Mouse (Mus musculus) bone marrow macrophage, adult 2 months (primary cell): ENCODE results near the gene Ccdc47.

Source experiments
- CTCF ChIP-seq: IDR thresholded peaks from 2 replicates; pipeline ENCODE4 v1.5.1; 2012; ENCODE audit warnings: low read depth, mild to moderate bottlenecking, low read length, moderate library complexity
- POLR2A ChIP-seq: IDR thresholded peaks from 2 replicates; pipeline ENCODE4 v1.6.1; 2012; ENCODE audit warnings: mild to moderate bottlenecking, low read depth, low read length, borderline replicate concordance

DNA sequence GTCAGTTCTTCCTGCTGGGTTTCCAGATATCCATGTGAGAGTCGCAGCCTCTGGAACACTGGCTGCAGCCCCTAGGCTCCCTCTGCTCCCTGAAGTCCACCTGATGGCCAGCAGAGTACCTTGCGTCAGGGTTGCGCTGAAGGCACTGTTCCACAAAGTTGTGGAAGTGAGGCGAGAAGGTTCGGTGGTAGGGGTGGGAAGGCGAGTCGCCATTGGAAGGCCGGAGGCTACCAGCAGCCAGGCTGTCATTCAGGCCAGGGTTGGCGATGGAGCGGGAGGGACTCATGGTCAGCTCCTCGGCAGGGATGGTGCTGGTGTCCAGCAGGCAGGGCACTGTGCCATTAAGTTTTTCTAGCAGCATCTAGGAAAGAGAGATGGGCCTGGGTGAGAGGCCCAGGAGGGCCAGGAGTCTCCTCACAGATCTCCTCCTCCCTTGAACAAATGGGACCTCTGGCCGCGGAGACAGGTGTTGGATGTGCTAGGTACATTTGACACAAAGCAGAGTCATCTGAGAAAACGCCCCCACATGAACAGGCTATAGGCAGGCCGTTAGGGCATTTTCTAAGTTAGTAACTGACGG is 51.5 kb downstream of the Ccdc47 start:
- TF ChIP-seq CTCF (no peak), POLR2A (no peak)
